Mouse (Mus musculus) midbrain, postnatal 0 days (tissue): ENCODE data around the gene Sltm. TPM values are rescaled to one million over a fixed set of nuclear protein-coding genes. Genes with fewer than 3 reads are reported as not detected.

Experiments
- ATAC-seq: fragments of 200-750 bp; cut with Nextera tagmentation; 2 replicates; pipeline ENCODE4 v1.8.0; 2017; ENCODE audit warnings: moderate number of reproducible peaks, mild to moderate bottlenecking, moderate TSS enrichment, moderate library complexity; ENCODE audit not compliant: low FRiP score
- DNase-seq: peaks from one replicate; pipeline ENCODE4 v3.0.0-alpha.2; 2015; ENCODE audit warnings: low spot score
- H3K27ac ChIP-seq: fragments of 300-500 bp; sonication (generic); 2 replicates; pipeline ENCODE4 v1.5.1; 2014; ENCODE audit warnings: low read depth, mild to moderate bottlenecking, low read length, mixed read lengths
- H3K27me3 ChIP-seq: fragments of 300-500 bp; sonication (generic); 2 replicates; pipeline ENCODE4 v1.6.1; 2014; ENCODE audit warnings: low read length, control low read depth, mixed read lengths; ENCODE audit not compliant: insufficient read depth
- H3K36me3 ChIP-seq: fragments of 300-500 bp; sonication (generic); 2 replicates; pipeline ENCODE4 v1.6.1; 2014; ENCODE audit warnings: low read length, control low read depth, mixed read lengths; ENCODE audit not compliant: insufficient read depth
- H3K4me1 ChIP-seq: fragments of 300-500 bp; sonication (generic); 2 replicates; pipeline ENCODE4 v1.6.1; 2014; ENCODE audit warnings: mild to moderate bottlenecking, control low read depth, antibody characterized with exemption, low read length, mixed read lengths; ENCODE audit not compliant: insufficient read depth
- H3K4me2 ChIP-seq: fragments of 300-500 bp; sonication (generic); 2 replicates; pipeline ENCODE4 v1.6.1; 2014; ENCODE audit warnings: low read depth, mild to moderate bottlenecking, low read length, mixed read lengths; ENCODE audit not compliant: poor library complexity, severe bottlenecking
- H3K4me3 ChIP-seq: fragments of 300-500 bp; sonication (generic); 2 replicates; pipeline ENCODE4 v1.5.1; 2014; ENCODE audit warnings: low read depth, mild to moderate bottlenecking, low read length, moderate library complexity
- H3K9ac ChIP-seq: fragments of 300-500 bp; sonication (generic); replicated peaks from 2 replicates; pipeline ENCODE4 v1.6.1; 2014; ENCODE audit warnings: mild to moderate bottlenecking, low read length, moderate library complexity, mixed read lengths; ENCODE audit not compliant: poor library complexity, severe bottlenecking
- H3K9me3 ChIP-seq: fragments of 300-500 bp; sonication (generic); 2 replicates; pipeline ENCODE4 v1.6.1; 2016; ENCODE audit warnings: low read length, control low read depth
- CTCF ChIP-seq: IDR thresholded peaks from 2 replicates; pipeline ENCODE4 v1.5.1; 2016; ENCODE audit warnings: antibody characterized with exemption, mild to moderate bottlenecking
- WGBS: fragments of 180-500 bp; shearing (Covaris S2); extraction: QIAGEN DNeasy Blood & Tissue Kit; methylation state at CpG from one replicate; pipeline ENCODE4 v1.1.7; 2014; 5-methylcytosine and 5-hydroxymethylcytosine counted together
- polyA plus RNA-seq: library from polyadenylated mRNA; unstranded; fragments of >200 nt; fragmentation: Nextera tagmentation; extraction: Ambion mirVana; gene quantifications from 2 replicates; pipeline ENCODE4 v1.2.1, GENCODE M21; 2015
- total RNA-seq: library from RNA; depleted of rRNA; stranded (reverse); fragments of >200 nt; gene quantifications from 2 replicates; pipeline ENCODE4 v1.2.3, GENCODE M21; 2014

Gene Sltm
- total and polyA plus RNA-seq, 2 experiments from 2014 or later = 26.3 to 47.6 TPM

DNA sequence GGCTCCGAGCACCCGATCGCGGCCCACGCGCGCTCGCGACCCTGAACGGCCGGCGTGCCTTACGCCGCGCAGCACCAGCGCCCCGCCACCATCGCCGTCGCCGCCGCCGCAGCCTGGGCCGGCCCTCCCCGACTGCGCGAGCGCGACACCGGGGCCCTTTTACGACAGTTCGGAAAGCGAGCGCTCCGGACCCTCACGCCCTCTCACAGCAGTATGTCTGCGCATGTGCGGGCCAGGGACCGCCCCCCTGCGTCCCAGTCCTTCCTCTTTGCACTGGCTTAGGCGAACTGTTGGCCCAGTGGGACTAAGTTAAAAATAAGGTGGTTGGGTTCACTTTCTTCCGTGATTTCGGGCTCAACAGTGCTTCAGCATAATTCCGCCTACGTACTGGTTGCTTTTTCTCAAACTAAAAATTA is 38.9 kb upstream of the Sltm start, which contains the start of gene Rnf111:
TSS of gene Rnf111 (minus strand) at position 100 of the 416 bp plus-strand sequence.
- H3K9me3 ChIP-seq = no peaks in the 10 kb centered on the region
- TF ChIP-seq CTCF = no peak
- H3K36me3 ChIP-seq = no peaks in the 10 kb centered on the region
- 0% methylated on average over 22 of the region's 45 CpGs for WGBS
- ATAC-seq = peak; percentile 97
- H3K27me3 ChIP-seq = no peaks in the 10 kb centered on the region
- peak within 1 kb of the TSS; percentile 93 for H3K9ac ChIP-seq
- peak; percentile 96 for DNase-seq
- H3K27ac ChIP-seq = peak within 1 kb of the TSS; percentile 98
- H3K4me3 ChIP-seq = peak within 1 kb of the TSS; percentile 90
- H3K4me2 ChIP-seq = peak within 1 kb of the TSS; percentile 53
- peaks cover 4% of the 10 kb centered on the region; the same call in 1 of the 2 replicates for H3K4me1 ChIP-seq

DNA sequence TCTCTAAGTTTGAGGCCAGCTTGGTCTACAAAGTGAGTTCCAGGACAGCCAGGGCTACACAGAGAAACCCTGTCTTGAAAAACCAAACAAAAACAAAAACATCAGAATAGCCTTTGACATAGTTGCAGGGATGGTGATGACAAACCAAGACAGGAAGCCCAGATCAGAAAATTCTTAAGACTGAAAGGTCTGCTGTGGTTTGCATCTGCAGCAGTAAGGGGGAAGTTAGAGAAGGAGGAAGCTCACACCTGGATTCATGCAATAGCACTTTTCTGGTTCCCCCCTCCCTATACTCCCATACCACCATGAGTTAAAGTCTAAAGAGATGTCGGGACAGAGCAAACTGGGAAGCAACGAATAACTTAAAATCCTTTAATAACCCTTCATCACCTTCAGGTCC is 36.4 kb upstream of the Sltm start:
- no peak overlapping the region for H3K27ac ChIP-seq
- H3K4me3 ChIP-seq = no peak overlapping the region
- no peak overlapping the region for H3K9ac ChIP-seq
- 79% methylated on average over 2 of the region's 2 CpGs for WGBS
- TF ChIP-seq CTCF = no peak
- H3K27me3 ChIP-seq = no peaks in the 10 kb centered on the region
- no peak for ATAC-seq
- DNase-seq = no peak
- peaks cover 4% of the 10 kb centered on the region; the same call in 1 of the 2 replicates for H3K4me1 ChIP-seq
- H3K4me2 ChIP-seq = no peak overlapping the region
- H3K36me3 ChIP-seq = no peaks in the 10 kb centered on the region
- H3K9me3 ChIP-seq = no peaks in the 10 kb centered on the region

DNA sequence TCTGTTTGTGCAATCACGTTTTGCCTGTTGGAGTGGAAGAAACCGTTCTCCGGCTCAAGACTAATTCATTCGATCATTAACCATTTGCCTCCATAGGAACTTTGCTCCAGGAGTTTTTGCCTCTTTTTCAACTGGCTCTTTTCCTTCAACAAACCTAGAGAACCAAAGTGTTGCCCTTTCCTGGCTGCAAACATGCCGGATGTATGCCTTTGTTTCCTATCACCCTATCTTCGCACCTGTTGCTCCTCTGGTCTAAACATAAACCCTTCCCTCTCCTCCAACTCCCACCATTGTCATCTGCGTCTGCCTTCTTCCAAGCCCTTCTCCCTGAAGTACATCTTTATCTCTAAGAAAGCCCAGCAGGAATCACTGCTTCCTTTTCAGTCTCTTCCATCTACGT is 35.8 kb upstream of the Sltm start:
- Histone ChIP-seq H3K4me2 (no peak overlapping the region), H3K9me3 (no peaks in the 10 kb centered on the region), H3K4me3 (no peak overlapping the region), H3K27ac (no peak overlapping the region), H3K9ac (no peak overlapping the region), H3K27me3 (no peaks in the 10 kb centered on the region), H3K36me3 (no peaks in the 10 kb centered on the region), H3K4me1 (peaks cover 4% of the 10 kb centered on the region; the same call in 1 of the 2 replicates)
- 82% methylated on average over 8 of the region's 8 CpGs for WGBS
- no peak for TF ChIP-seq CTCF
- ATAC-seq (no peak), DNase-seq (no peak)

DNA sequence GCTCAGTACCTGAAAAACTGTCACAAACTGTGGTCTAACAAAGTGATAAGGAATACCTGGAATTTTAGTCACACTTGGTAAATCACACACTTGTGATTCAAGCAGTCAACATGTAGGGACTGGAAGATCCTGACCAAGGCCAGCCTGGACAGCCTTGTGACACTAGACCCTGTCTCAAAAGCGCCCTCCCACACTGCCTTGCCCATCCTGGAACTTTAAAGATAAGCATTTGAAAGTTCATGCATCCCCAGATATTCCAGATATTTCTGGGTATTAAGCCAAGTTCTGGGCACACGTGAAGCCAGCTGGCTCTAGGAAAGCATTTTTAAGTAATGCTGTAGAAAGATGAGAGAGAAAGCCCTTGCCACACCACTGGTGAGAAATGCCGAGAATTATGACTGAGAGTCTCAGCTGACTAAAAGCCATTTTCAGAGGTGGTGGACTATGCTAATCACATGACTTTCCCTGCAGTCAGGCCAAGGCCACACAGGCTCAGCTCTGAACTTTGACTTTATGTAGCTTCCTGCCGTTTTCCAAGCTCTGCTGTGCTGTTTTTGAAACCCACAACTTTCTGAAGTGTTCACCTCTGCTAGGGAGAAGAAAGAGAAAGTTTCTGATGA is 32.5 kb upstream of the Sltm start:
- Histone ChIP-seq H3K4me1 (no peaks in the 10 kb centered on the region), H3K4me3 (no peak overlapping the region), H3K4me2 (no peak overlapping the region), H3K36me3 (no peaks in the 10 kb centered on the region), H3K9me3 (no peaks in the 10 kb centered on the region), H3K27ac (no peak overlapping the region), H3K27me3 (no peaks in the 10 kb centered on the region), H3K9ac (no peak overlapping the region)
- no peak for DNase-seq
- ATAC-seq = no peak
- WGBS = 70% methylated on average over 4 of the region's 4 CpGs
- TF ChIP-seq CTCF = no peak

DNA sequence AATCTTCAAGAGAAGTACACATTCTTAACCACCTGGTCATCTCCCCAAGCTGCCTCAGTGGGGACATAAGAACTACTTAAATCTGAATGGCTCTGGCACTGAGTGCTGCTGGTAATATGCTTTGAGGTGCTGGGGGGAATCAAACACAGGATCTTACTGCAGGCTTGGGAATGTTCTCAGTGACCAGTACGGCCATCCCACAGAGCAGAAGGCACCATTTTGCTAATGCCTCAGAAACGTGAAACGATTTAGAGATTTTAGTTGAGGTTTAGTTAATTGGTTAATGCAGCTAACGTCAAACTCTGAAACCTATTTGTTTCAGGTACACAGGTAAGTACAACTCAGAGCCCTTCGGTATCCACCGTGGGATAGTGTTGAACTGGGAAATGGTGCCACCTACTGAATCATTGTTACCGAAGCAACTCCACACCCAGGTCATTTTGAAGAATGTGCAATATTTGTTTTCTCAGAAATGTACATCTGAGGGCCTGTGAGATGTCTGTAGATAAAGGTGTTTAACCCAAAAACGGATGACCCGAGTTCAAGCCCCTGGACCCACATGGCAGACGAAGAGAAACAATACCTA is 31.5 kb upstream of the Sltm start:
- peak; percentile 43 for TF ChIP-seq CTCF
- Histone ChIP-seq H3K9ac (no peak overlapping the region), H3K4me1 (no peaks in the 10 kb centered on the region), H3K27me3 (no peaks in the 10 kb centered on the region), H3K27ac (no peak overlapping the region), H3K4me2 (no peak overlapping the region), H3K36me3 (no peaks in the 10 kb centered on the region), H3K4me3 (no peak overlapping the region), H3K9me3 (no peaks in the 10 kb centered on the region)
- WGBS = 67% methylated on average over 10 of the region's 10 CpGs
- ATAC-seq (no peak), DNase-seq (no peak)

DNA sequence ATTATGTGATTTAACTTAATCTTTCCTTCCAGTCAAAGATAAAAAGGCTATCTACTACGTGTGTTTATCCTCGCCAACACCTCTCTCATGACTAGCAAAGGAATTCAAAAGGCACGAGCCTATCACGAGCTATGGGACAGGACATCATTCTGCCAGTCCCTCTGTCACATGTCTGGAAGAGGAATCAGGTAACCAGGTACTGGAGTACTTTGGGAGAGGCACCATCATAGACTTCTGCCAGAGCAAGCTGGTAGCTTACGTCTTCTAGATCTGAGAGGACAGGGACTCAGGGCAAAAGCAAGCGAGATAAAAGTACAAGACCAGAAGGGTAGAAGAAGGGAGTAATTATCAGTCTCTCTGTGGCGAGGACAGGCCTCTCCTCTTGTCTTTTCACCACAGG is 30.9 kb upstream of the Sltm start:
- Histone ChIP-seq H3K36me3 (no peaks in the 10 kb centered on the region), H3K27ac (no peak overlapping the region), H3K4me3 (no peak overlapping the region), H3K27me3 (no peaks in the 10 kb centered on the region), H3K4me2 (no peak overlapping the region), H3K9ac (no peak overlapping the region), H3K9me3 (no peaks in the 10 kb centered on the region), H3K4me1 (no peaks in the 10 kb centered on the region)
- DNase-seq (no peak), ATAC-seq (no peak)
- TF ChIP-seq CTCF = no peak
- 85% methylated on average over 7 of the region's 7 CpGs for WGBS
